Mouse (Mus musculus): ENCODE data around the gene Tjp3.
"Not testable (repeated sequence)": the region's sequence is repeated elsewhere in the genome, so short reads cannot be mapped to it uniquely, and the experiment has no call there.

The Tjp3 gene

GRCm38 (mm10) chr10:81233226-81233585 lies 58.2 kb downstream of the Tjp3 start:
- DNase-seq (ENCODE audit: low spot score in 2 of 2) = no peak

GRCm38 (mm10) chr10:81232580-81233225 lies 58.7 kb downstream of the Tjp3 start, which contains the start of gene Zfr2:
Gene Zfr2, plus strand, starts transcription at chr10:81233155.
- peak; percentile 88 to 93 for DNase-seq (ENCODE audit: low spot score in 2 of 2)

- DNase-seq (ENCODE audit: low spot score in 2 of 2) = no peak
These were observed 59.9 kb downstream of the Tjp3 start for GRCm38 (mm10) chr10:81231436-81231835.

- no peak for DNase-seq (ENCODE audit: low spot score in 2 of 2)
These were observed 60.7 kb downstream of the Tjp3 start, which contains the start of gene Atcay for GRCm38 (mm10) chr10:81230438-81231332. Gene Atcay, minus strand, starts transcription at chr10:81230833.

- no peak for DNase-seq (ENCODE audit: low spot score in 2 of 2)
These were observed 61.5 kb downstream of the Tjp3 start for GRCm38 (mm10) chr10:81229735-81230437.

- DNase-seq (ENCODE audit: low spot score in 2 of 2) = not testable (repeated sequence)
These were observed 67.7 kb downstream of the Tjp3 start for GRCm38 (mm10) chr10:81223731-81224130.
